Mouse (Mus musculus) inflammation-experienced regulatory T-cells, adult 6 months (primary cell): ENCODE data around the gene Tlr8. TPM values are rescaled to one million over a fixed set of nuclear protein-coding genes. Genes with fewer than 3 reads are reported as not detected.

Experiments used
- ATAC-seq: one replicate; pipeline ENCODE4 v1.8.0; 2017
- polyA plus RNA-seq, 3 experiments: library from polyadenylated mRNA; unstranded; fragments of 100-300 nt; shearing (Covaris generic); gene quantifications; one replicate each; pipeline ENCODE4 v1.2.1; 2017

Gene Tlr8
- polyA plus RNA-seq, 3 experiments from 2014 or later = 0.11 TPM; not detected in 2

DNA sequence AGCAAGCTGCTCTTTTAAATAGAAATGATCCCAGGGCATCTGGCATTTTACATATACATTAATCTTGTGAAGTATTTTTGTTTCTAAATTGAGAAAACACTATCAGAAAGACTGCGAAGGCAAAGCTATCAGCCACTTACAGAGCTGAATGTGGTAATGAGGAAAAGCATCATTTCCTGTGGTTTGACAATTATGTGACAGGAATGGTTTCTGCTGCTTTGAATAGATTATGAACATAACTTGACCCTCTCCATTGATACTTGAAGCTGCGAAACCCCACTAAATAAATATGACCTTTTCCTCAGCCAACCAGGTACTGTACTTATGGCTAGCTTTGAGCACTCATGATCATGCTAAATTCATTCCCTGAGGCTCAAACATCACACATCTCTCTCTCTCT lies 62.8 kb downstream of the Tlr8 start:
- ATAC-seq = peak; percentile 56

DNA sequence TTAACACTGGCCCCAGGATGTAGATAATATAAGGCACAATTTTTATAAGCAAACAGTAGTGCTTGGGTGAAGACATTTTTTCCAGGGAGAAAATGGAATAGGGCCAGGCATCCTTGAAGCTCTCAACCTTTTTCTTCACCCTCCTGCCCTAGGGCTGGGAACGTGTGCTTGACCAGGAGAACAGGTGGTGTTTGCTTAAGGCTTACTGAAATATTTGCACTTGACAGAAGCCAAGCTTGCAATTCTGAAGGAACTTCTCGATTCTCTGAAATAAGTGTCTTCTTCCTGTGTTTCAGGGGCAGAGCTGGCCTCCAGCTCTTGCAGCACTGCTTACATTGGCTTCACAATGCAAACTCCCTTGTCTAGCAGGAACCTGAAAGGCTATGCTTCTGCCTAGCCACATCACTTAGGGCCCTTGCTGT lies 68.9 kb downstream of the Tlr8 start:
- ATAC-seq = no peak

Other genes with a start within 250 kb of the Tlr8 start
- gene Tmsb4x, start 55.0 kb downstream of the Tlr8 start, polyA plus RNA-seq = over 10,000 TPM; 12,659 to 15,684 (median 12,791) TPM
- 1 to 10 TPM; 1.6 to 7.8 (median 4.4) TPM for gene Tlr7, start 66.2 kb upstream of the Tlr8 start, polyA plus RNA-seq
- gene Prps2, start 118.4 kb upstream of the Tlr8 start, polyA plus RNA-seq = 10 to 100 TPM; 59.6 to 81.4 (median 77.9) TPM